Mouse (Mus musculus): Measurements from ENCODE around the gene Mark2. TPM values are rescaled to one million over a fixed set of nuclear protein-coding genes. Genes with fewer than 3 reads are reported as not detected.
A peak's percentile ranks its signal among the peaks of the same experiment; 100 is the strongest.

Gene Mark2
- polyA plus RNA-seq, 1 experiment from 2014 or later, result 53.9 TPM

GRCm38 (mm10) chr19:7314976-7315586 lies 26.6 kb downstream of the Mark2 start:
- no peak for ATAC-seq (ENCODE audit: low FRiP score)
- no peak overlapping the region for H3K9ac ChIP-seq (ENCODE audit: low read length)
- no peak overlapping the region for H3K4me2 ChIP-seq

GRCm38 (mm10) chr19:7313660-7314059 lies 28.0 kb downstream of the Mark2 start:
- no peak for ATAC-seq (ENCODE audit: low FRiP score)
- 88% methylated on average over 2 of the region's 2 CpGs for WGBS
- Histone ChIP-seq H3K4me1 (ENCODE audit: control insufficient read depth, insufficient read depth, low read length) (peaks cover 13% of the 10 kb centered on the region), H3K4me3 (ENCODE audit: low read depth, low read length) (no peak overlapping the region), H3K27ac (ENCODE audit: low read depth, low read length) (no peak overlapping the region), H3K9me3 (ENCODE audit: control insufficient read depth, low read length) (no peaks in the 10 kb centered on the region), H3K36me3 (ENCODE audit: control insufficient read depth, insufficient read depth, low read length) (no peaks in the 10 kb centered on the region), H3K4me2 (no peak overlapping the region), H3K27me3 (ENCODE audit: control insufficient read depth, insufficient read depth, low read length) (no peaks in the 10 kb centered on the region), H3K9ac (ENCODE audit: low read length) (no peak overlapping the region)
- peak; percentile 10 for DNase-seq (ENCODE audit: low spot score, missing footprints)

More at GRCm38 (mm10) chr19:7314976-7315586, 26.6 kb downstream of the Mark2 start:
- Histone ChIP-seq H3K27me3 (ENCODE audit: control insufficient read depth, insufficient read depth, low read length) (no peaks in the 10 kb centered on the region), H3K4me1 (ENCODE audit: control insufficient read depth, insufficient read depth, low read length) (peaks cover 11% of the 10 kb centered on the region), H3K9me3 (ENCODE audit: control insufficient read depth, low read length) (no peaks in the 10 kb centered on the region), H3K36me3 (ENCODE audit: control insufficient read depth, insufficient read depth, low read length) (no peaks in the 10 kb centered on the region), H3K27ac (ENCODE audit: low read depth, low read length) (no peak overlapping the region), H3K4me3 (ENCODE audit: low read depth, low read length) (no peak overlapping the region)
- WGBS, result 93% methylated on average over 8 of the region's 8 CpGs
- peak; percentile 12 for DNase-seq (ENCODE audit: low spot score, missing footprints)

GRCm38 (mm10) chr19:7311306-7311705 lies 30.4 kb downstream of the Mark2 start:
- H3K9ac ChIP-seq (ENCODE audit: low read length), result no peak overlapping the region
- H3K27ac ChIP-seq (ENCODE audit: low read depth, low read length), result no peak overlapping the region
- H3K9me3 ChIP-seq (ENCODE audit: control insufficient read depth, low read length), result no peaks in the 10 kb centered on the region
- peaks cover 20% of the 10 kb centered on the region for H3K4me1 ChIP-seq (ENCODE audit: control insufficient read depth, insufficient read depth, low read length)
- no peak for ATAC-seq (ENCODE audit: low FRiP score)
- H3K27me3 ChIP-seq (ENCODE audit: control insufficient read depth, insufficient read depth, low read length), result no peaks in the 10 kb centered on the region
- 39% methylated on average over 10 of the region's 10 CpGs for WGBS
- no peaks in the 10 kb centered on the region for H3K36me3 ChIP-seq (ENCODE audit: control insufficient read depth, insufficient read depth, low read length)
- no peak overlapping the region for H3K4me2 ChIP-seq
- no peak overlapping the region for H3K4me3 ChIP-seq (ENCODE audit: low read depth, low read length)
- peak; percentile 83 for DNase-seq (ENCODE audit: low spot score, missing footprints)

- no peaks in the 10 kb centered on the region for H3K9me3 ChIP-seq (ENCODE audit: control insufficient read depth, low read length)
- DNase-seq (ENCODE audit: low spot score, missing footprints) (peak; percentile 83), ATAC-seq (ENCODE audit: low FRiP score) (no peak)
- H3K9ac ChIP-seq (ENCODE audit: low read length), result no peak overlapping the region
- H3K4me1 ChIP-seq (ENCODE audit: control insufficient read depth, insufficient read depth, low read length), result peaks cover 20% of the 10 kb centered on the region
- no peaks in the 10 kb centered on the region for H3K36me3 ChIP-seq (ENCODE audit: control insufficient read depth, insufficient read depth, low read length)
- H3K27me3 ChIP-seq (ENCODE audit: control insufficient read depth, insufficient read depth, low read length), result no peaks in the 10 kb centered on the region
- H3K27ac ChIP-seq (ENCODE audit: low read depth, low read length), result no peak overlapping the region
- 10% methylated on average over 5 of the region's 5 CpGs for WGBS
- H3K4me2 ChIP-seq, result no peak overlapping the region
- no peak overlapping the region for H3K4me3 ChIP-seq (ENCODE audit: low read depth, low read length)
Measured at GRCm38 (mm10) chr19:7310704-7311103, 31.0 kb downstream of the Mark2 start.

GRCm38 (mm10) chr19:7309738-7310330 lies 31.8 kb downstream of the Mark2 start:
- Histone ChIP-seq H3K9ac (ENCODE audit: low read length) (no peak overlapping the region), H3K27me3 (ENCODE audit: control insufficient read depth, insufficient read depth, low read length) (no peaks in the 10 kb centered on the region), H3K36me3 (ENCODE audit: control insufficient read depth, insufficient read depth, low read length) (no peaks in the 10 kb centered on the region), H3K4me3 (ENCODE audit: low read depth, low read length) (no peak overlapping the region), H3K4me2 (no peak overlapping the region), H3K4me1 (ENCODE audit: control insufficient read depth, insufficient read depth, low read length) (peaks cover 20% of the 10 kb centered on the region), H3K27ac (ENCODE audit: low read depth, low read length) (no peak overlapping the region), H3K9me3 (ENCODE audit: control insufficient read depth, low read length) (no peaks in the 10 kb centered on the region)
- ATAC-seq (ENCODE audit: low FRiP score) (no peak), DNase-seq (ENCODE audit: low spot score, missing footprints) (peak; percentile 83)
- 68% methylated on average over 2 of the region's 2 CpGs for WGBS

GRCm38 (mm10) chr19:7307995-7308770 lies 33.5 kb downstream of the Mark2 start:
- no peak overlapping the region for H3K9ac ChIP-seq (ENCODE audit: low read length)
- no peaks in the 10 kb centered on the region; the same call in 1 of the 2 replicates for H3K36me3 ChIP-seq (ENCODE audit: control insufficient read depth, insufficient read depth, low read length)
- H3K4me1 ChIP-seq (ENCODE audit: control insufficient read depth, insufficient read depth, low read length), result peaks cover 20% of the 10 kb centered on the region
- H3K4me3 ChIP-seq (ENCODE audit: low read depth, low read length), result no peak overlapping the region
- H3K27me3 ChIP-seq (ENCODE audit: control insufficient read depth, insufficient read depth, low read length), result no peaks in the 10 kb centered on the region
- no peaks in the 10 kb centered on the region for H3K9me3 ChIP-seq (ENCODE audit: control insufficient read depth, low read length)
- H3K27ac ChIP-seq (ENCODE audit: low read depth, low read length), result no peak overlapping the region
- H3K4me2 ChIP-seq, result no peak overlapping the region
- DNase-seq (ENCODE audit: low spot score, missing footprints), result peak; percentile 79
- WGBS, result 68% methylated on average over 8 of the region's 8 CpGs
- 0 out of 2 replicates have a peak, but pooled peaks have one; percentile 19 for ATAC-seq (ENCODE audit: low FRiP score)

GRCm38 (mm10) chr19:7306968-7307367 lies 34.7 kb downstream of the Mark2 start:
- WGBS, result 69% methylated on average over 3 of the region's 3 CpGs
- Histone ChIP-seq H3K9me3 (ENCODE audit: control insufficient read depth, low read length) (no peaks in the 10 kb centered on the region), H3K27me3 (ENCODE audit: control insufficient read depth, insufficient read depth, low read length) (no peaks in the 10 kb centered on the region), H3K36me3 (ENCODE audit: control insufficient read depth, insufficient read depth, low read length) (no peaks in the 10 kb centered on the region; the same call in 1 of the 2 replicates), H3K4me2 (no peak overlapping the region), H3K9ac (ENCODE audit: low read length) (no peak overlapping the region), H3K4me1 (ENCODE audit: control insufficient read depth, insufficient read depth, low read length) (peaks cover 20% of the 10 kb centered on the region), H3K27ac (ENCODE audit: low read depth, low read length) (no peak overlapping the region), H3K4me3 (ENCODE audit: low read depth, low read length) (no peak overlapping the region)
- ATAC-seq (ENCODE audit: low FRiP score) (no peak), DNase-seq (ENCODE audit: low spot score, missing footprints) (peak; percentile 54)

GRCm38 (mm10) chr19:7305380-7306310 lies 36.0 kb downstream of the Mark2 start:
- no peak overlapping the region for H3K9ac ChIP-seq (ENCODE audit: low read length)
- no peaks in the 10 kb centered on the region for H3K9me3 ChIP-seq (ENCODE audit: control insufficient read depth, low read length)
- no peak for ATAC-seq (ENCODE audit: low FRiP score)
- H3K4me3 ChIP-seq (ENCODE audit: low read depth, low read length), result no peak overlapping the region
- no peak overlapping the region for H3K27ac ChIP-seq (ENCODE audit: low read depth, low read length)
- no peaks in the 10 kb centered on the region for H3K27me3 ChIP-seq (ENCODE audit: control insufficient read depth, insufficient read depth, low read length)
- peak; percentile 56 for DNase-seq (ENCODE audit: low spot score, missing footprints)
- WGBS, result 88% methylated on average over 10 of the region's 11 CpGs
- no peak overlapping the region for H3K4me2 ChIP-seq
- peaks cover 11% of the 10 kb centered on the region for H3K4me1 ChIP-seq (ENCODE audit: control insufficient read depth, insufficient read depth, low read length)
- H3K36me3 ChIP-seq (ENCODE audit: control insufficient read depth, insufficient read depth, low read length), result no peaks in the 10 kb centered on the region; the same call in 1 of the 2 replicates
